11 mouse cellular contexts compared by ENCODE assay signal in the genomic region with DNA sequence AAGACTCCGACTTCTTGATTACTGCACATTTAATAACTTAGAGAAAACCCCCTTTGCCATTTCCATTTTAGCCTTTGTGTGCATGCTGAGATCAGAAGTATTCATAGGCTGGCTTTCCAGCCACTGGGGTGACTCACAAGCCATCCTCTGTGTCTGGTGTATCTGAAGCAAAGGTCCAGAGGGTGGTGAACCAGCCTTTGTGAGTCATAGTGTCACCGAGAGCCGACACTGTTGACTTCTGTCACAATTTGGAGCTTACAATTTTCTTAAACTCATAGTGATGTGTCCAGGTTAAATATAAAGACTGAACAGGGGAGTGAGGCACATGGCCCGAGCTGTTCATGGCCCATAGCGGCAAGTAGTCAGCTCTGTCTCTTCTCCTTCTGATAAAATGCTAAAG.
DNase-seq lines count a peak whose midpoint lies in the region; ATAC-seq and TF ChIP-seq lines count a peak whose summit lies in the region.
"Had no signal": no experiment of that assay in that cellular context is flagged by ENCODE, and none has a peak within 500 bp of the region (broad histone marks: within the 10 kb centered on the region; RNA-seq: fewer than 3 reads in every experiment).

No protein-coding gene starts in this region.

- peaks cover 49% of the 10 kb centered on the region for H3K4me1 ChIP-seq in kidney, embryonic 14.5 days (ENCODE audit: control insufficient read depth, insufficient read depth, low read length)
- peaks cover 61% of the 10 kb centered on the region for H3K4me1 ChIP-seq in embryonic facial prominence, embryonic 15.5 days
- H3K4me1 ChIP-seq in limb, embryonic 14.5 days (ENCODE audit: control insufficient read depth, insufficient read depth, low read length): peaks cover 60% of the 10 kb centered on the region
- H3K4me1 ChIP-seq in forebrain, postnatal 0 days (ENCODE audit: insufficient read depth): no peaks in the 10 kb centered on the region
- peaks cover 38% of the 10 kb centered on the region for H3K4me1 ChIP-seq in forebrain, embryonic 15.5 days

- ATAC-seq in kidney, embryonic 14.5 days (ENCODE audit: low FRiP score, low TSS enrichment): no peak
- ATAC-seq in CD4-positive, CD25-positive, alpha-beta regulatory T cell, adult 4 months: peak; percentile 43
- ATAC-seq in embryonic facial prominence, embryonic 15.5 days (ENCODE audit: insufficient number of reproducible peaks, low FRiP score, low TSS enrichment, low read depth): no peak
- no peak for ATAC-seq in limb, embryonic 14.5 days (ENCODE audit: low FRiP score, low read depth)
- no peak for ATAC-seq in forebrain, postnatal 0 days
- ATAC-seq in forebrain, embryonic 15.5 days (replicated peaks): no peak

- H3K9ac ChIP-seq in kidney, embryonic 14.5 days (ENCODE audit: low read depth, low read length): no peak overlapping the region
- peak overlapping the region; percentile 21; the same call in 1 of the 2 replicates for H3K9ac ChIP-seq in embryonic facial prominence, embryonic 15.5 days
- peak overlapping the region; percentile 94 for H3K9ac ChIP-seq in limb, embryonic 14.5 days (ENCODE audit: low read depth, low read length, severe bottlenecking)
- no peak overlapping the region for H3K9ac ChIP-seq in forebrain, postnatal 0 days
- no peak overlapping the region for H3K9ac ChIP-seq in forebrain, embryonic 15.5 days (replicated peaks)

- no peak for TF ChIP-seq POLR2A in limb, embryonic 14.5 days (IDR thresholded peaks at IDR 0.05; ENCODE audit: borderline replicate concordance, extremely low read depth, insufficient read depth, insufficient read length)

- DNase-seq in kidney, postnatal 25 days: no peak
- DNase-seq in limb, embryonic 14.5 days (ENCODE audit: low spot score): no peak
- no peak for DNase-seq in forebrain, postnatal 0 days
- DNase-seq in gastrocnemius, postnatal 14 days: no peak
- DNase-seq: lung, adult 18-20 months; retina, postnatal 1 day had no signal

- H3K36me3 ChIP-seq in kidney, embryonic 14.5 days (ENCODE audit: control insufficient read depth, insufficient read depth, low read length): peaks cover 12% of the 10 kb centered on the region; the same call in 1 of the 2 replicates
- H3K36me3 ChIP-seq in embryonic facial prominence, embryonic 15.5 days: no peaks in the 10 kb centered on the region
- peaks cover 39% of the 10 kb centered on the region for H3K36me3 ChIP-seq in limb, embryonic 14.5 days (ENCODE audit: control insufficient read depth, insufficient read depth, low read length)
- no peaks in the 10 kb centered on the region for H3K36me3 ChIP-seq in forebrain, postnatal 0 days (ENCODE audit: insufficient read depth)
- H3K36me3 ChIP-seq in forebrain, embryonic 15.5 days: no peaks in the 10 kb centered on the region
- H3K36me3 ChIP-seq: hindbrain, embryonic 10.5 days had no signal

- intact Hi-C loops in gastrocnemius, postnatal 14 days (cut with DNase I; ENCODE audit: low total_unique reads): loop anchor here (10.0 kb wide), 1 partner anchor 81 kb away; no protein-coding TSS in a partner anchor

- H3K4me2 ChIP-seq in kidney, embryonic 14.5 days (replicated peaks; ENCODE audit: low read depth, low read length): peak overlapping the region; percentile 40
- H3K4me2 ChIP-seq in embryonic facial prominence, embryonic 15.5 days (replicated peaks): peak overlapping the region; percentile 56
- peak overlapping the region; percentile 85 for H3K4me2 ChIP-seq in limb, embryonic 14.5 days (replicated peaks; ENCODE audit: low read depth, low read length, severe bottlenecking)
- H3K4me2 ChIP-seq in forebrain, postnatal 0 days (ENCODE audit: low read depth): no peak overlapping the region
- H3K4me2 ChIP-seq in forebrain, embryonic 15.5 days (replicated peaks): no peak overlapping the region

- no peaks in the 10 kb centered on the region for H3K9me3 ChIP-seq in kidney, embryonic 14.5 days (ENCODE audit: control insufficient read depth, low read length)
- H3K9me3 ChIP-seq in embryonic facial prominence, embryonic 15.5 days (replicated peaks): no peaks in the 10 kb centered on the region
- no peaks in the 10 kb centered on the region for H3K9me3 ChIP-seq in limb, embryonic 14.5 days (ENCODE audit: control insufficient read depth, low read length)
- no peaks in the 10 kb centered on the region for H3K9me3 ChIP-seq in forebrain, postnatal 0 days (ENCODE audit: low read length)
- no peaks in the 10 kb centered on the region for H3K9me3 ChIP-seq in forebrain, embryonic 15.5 days
- H3K9me3 ChIP-seq: hindbrain, embryonic 10.5 days had no signal

- 61% methylated on average over 5 of the region's 5 CpGs for WGBS in kidney, embryonic 14.5 days
- WGBS in embryonic facial prominence, embryonic 15.5 days: 52% methylated on average over 5 of the region's 5 CpGs
- WGBS in limb, embryonic 14.5 days: 45% methylated on average over 5 of the region's 5 CpGs
- 76% methylated on average over 5 of the region's 5 CpGs for WGBS in forebrain, postnatal 0 days
- WGBS in forebrain, embryonic 15.5 days: 77% methylated on average over 5 of the region's 5 CpGs

- H3K4me3 ChIP-seq in kidney, embryonic 14.5 days (ENCODE audit: low read length): peak overlapping the region; percentile 12
- H3K4me3 ChIP-seq in embryonic facial prominence, embryonic 15.5 days (replicated peaks): peak overlapping the region; percentile 31
- peak overlapping the region; percentile 84 for H3K4me3 ChIP-seq in limb, embryonic 14.5 days (replicated peaks; ENCODE audit: low read length)
- H3K4me3 ChIP-seq in forebrain, postnatal 0 days (ENCODE audit: low read depth, low read length): no peak overlapping the region
- H3K4me3 ChIP-seq in forebrain, embryonic 15.5 days: no peak overlapping the region
- H3K4me3 ChIP-seq: hindbrain, embryonic 10.5 days had no signal

- H3K27ac ChIP-seq in kidney, embryonic 14.5 days (ENCODE audit: low read depth, low read length): peak overlapping the region; percentile 57; the same call in 1 of the 2 replicates
- H3K27ac ChIP-seq in embryonic facial prominence, embryonic 15.5 days (replicated peaks): peak overlapping the region; percentile 80
- H3K27ac ChIP-seq in limb, embryonic 14.5 days (replicated peaks; ENCODE audit: low read depth, low read length): peak overlapping the region; percentile 86
- no peak overlapping the region for H3K27ac ChIP-seq in forebrain, postnatal 0 days (ENCODE audit: low read depth, low read length)
- no peak overlapping the region for H3K27ac ChIP-seq in forebrain, embryonic 15.5 days (replicated peaks)
- H3K27ac ChIP-seq: hindbrain, embryonic 10.5 days had no signal

- no peak for TF ChIP-seq CTCF in forebrain, postnatal 0 days (IDR thresholded peaks at IDR 0.05; ENCODE audit: low read depth)

- no peaks in the 10 kb centered on the region for H3K27me3 ChIP-seq in kidney, embryonic 14.5 days (ENCODE audit: control insufficient read depth, insufficient read depth, low read length)
- no peaks in the 10 kb centered on the region for H3K27me3 ChIP-seq in embryonic facial prominence, embryonic 15.5 days
- H3K27me3 ChIP-seq in limb, embryonic 14.5 days (ENCODE audit: control insufficient read depth, insufficient read depth, low read length): no peaks in the 10 kb centered on the region
- H3K27me3 ChIP-seq in forebrain, postnatal 0 days (ENCODE audit: insufficient read depth, low read length): no peaks in the 10 kb centered on the region
- no peaks in the 10 kb centered on the region for H3K27me3 ChIP-seq in forebrain, embryonic 15.5 days

Comparison
In these comparisons a context has a peak if more than half of its experiments do, and no peak if none do; other contexts are left out.
1. H3K27ac ChIP-seq: peak in kidney, embryonic 14.5 days (single experiment), embryonic facial prominence, embryonic 15.5 days (single experiment) and limb, embryonic 14.5 days (single experiment); none in forebrain, postnatal 0 days (single experiment) and forebrain, embryonic 15.5 days (single experiment).
2. H3K4me2 ChIP-seq: peak in kidney, embryonic 14.5 days (single experiment), embryonic facial prominence, embryonic 15.5 days (single experiment) and limb, embryonic 14.5 days (single experiment); none in forebrain, postnatal 0 days (single experiment) and forebrain, embryonic 15.5 days (single experiment).
3. H3K4me3 ChIP-seq: peak in kidney, embryonic 14.5 days (single experiment), embryonic facial prominence, embryonic 15.5 days (single experiment) and limb, embryonic 14.5 days (single experiment); none in forebrain, postnatal 0 days (single experiment) and forebrain, embryonic 15.5 days (single experiment).
4. H3K9ac ChIP-seq: peak in embryonic facial prominence, embryonic 15.5 days (single experiment) and limb, embryonic 14.5 days (single experiment); none in kidney, embryonic 14.5 days (single experiment), forebrain, postnatal 0 days (single experiment) and forebrain, embryonic 15.5 days (single experiment).